Mouse (Mus musculus) left cerebral cortex, adult 2 months (tissue): ENCODE results near the gene Msi2. TPM values are rescaled to one million over a fixed set of nuclear protein-coding genes. Genes with fewer than 3 reads are reported as not detected.

Experiments used
- DNase-seq, 2 experiments: peaks; one replicate each; pipeline ENCODE4 v3.0.0; 2021 to 2022; ENCODE audit warnings: low spot score in 2 of 2, mixed read lengths in 1 of 2; ENCODE audit errors: extremely low spot score in 1 of 2
- H3K27ac ChIP-seq: fragments of 200-600 bp; 2 replicates; pipeline ENCODE4 v1.8.1; 2022
- H3K4me3 ChIP-seq: fragments of 200-600 bp; 2 replicates; pipeline ENCODE4 v1.8.1; 2022
- CTCF ChIP-seq: fragments of 200-600 bp; IDR thresholded peaks from 2 replicates; pipeline ENCODE4 v1.8.1; 2022; ENCODE audit warnings: antibody characterized with exemption, mild to moderate bottlenecking, moderate library complexity
- intact Hi-C: fragments of 180-260 bp; cut with DNase I; formaldehyde crosslinking; loops from one replicate; pipeline ENCODE4 v1.15.1; 2025
- total RNA-seq, 2 experiments: library from RNA; stranded (reverse); gene quantifications; 2 replicates each; pipeline ENCODE4 v1.2.3; 2021

Gene Msi2
- total RNA-seq, 2 experiments from 2014 or later: 126 to 140 TPM

DNA sequence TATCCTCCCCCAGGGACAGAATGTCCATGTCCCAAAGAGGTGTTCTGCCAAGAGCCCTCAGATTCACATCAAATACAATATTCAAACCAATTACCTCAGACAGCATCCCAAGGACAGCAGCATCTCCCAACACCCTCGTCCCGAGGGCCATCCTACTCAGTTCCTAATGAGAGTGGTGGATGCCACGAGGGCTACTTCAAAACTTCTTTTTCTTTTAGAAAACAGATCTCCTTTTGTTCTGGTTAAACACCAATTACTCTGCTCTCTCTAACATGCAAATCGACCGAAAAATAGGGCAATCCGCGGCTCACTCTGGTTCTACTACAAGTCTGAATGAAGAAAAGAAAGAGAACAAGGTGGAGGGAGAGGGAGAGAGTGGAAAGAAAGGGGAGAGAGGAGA is 73.6 kb downstream of the Msi2 start:
- intact Hi-C loops: no loop called here
- no peak for TF ChIP-seq CTCF
- DNase-seq: no peak

DNA sequence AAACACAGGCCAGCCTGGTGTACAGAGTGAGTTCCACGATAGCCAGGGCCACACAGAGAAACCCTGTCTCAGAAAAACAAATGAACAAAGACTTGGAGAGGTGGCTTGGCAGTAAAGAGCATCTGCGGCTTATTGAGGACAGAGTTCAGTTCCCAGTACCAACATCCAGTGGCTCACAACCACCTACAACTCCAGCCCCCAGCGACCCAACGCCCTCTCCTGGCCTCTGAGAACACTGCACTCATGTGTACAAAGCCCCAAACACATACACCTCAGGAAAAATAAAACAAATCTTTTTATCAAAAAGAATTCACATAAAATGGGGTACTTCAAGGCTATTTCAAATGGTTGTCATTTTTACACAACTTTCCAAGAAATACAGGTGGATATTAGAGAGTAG is 78.5 kb downstream of the Msi2 start:
- intact Hi-C loops: no loop called here
- DNase-seq: no peak
- Histone ChIP-seq H3K4me3 (no peak overlapping the region), H3K27ac (no peak overlapping the region)
- TF ChIP-seq CTCF: peak; percentile 14

More for the DNA sequence above, 73.6 kb downstream of the Msi2 start:
- no peak overlapping the region for H3K4me3 ChIP-seq
- H3K27ac ChIP-seq: peak overlapping the region; percentile 61

- no peak for TF ChIP-seq CTCF
- intact Hi-C loops: no loop called here
- H3K4me3 ChIP-seq: no peak overlapping the region
- DNase-seq: no peak
- 0 out of 2 replicates have a peak overlapping the region, but pooled peaks have one; percentile 13 for H3K27ac ChIP-seq
Observed at GRCm38 (mm10) chr11:88638936-88639542, 79.3 kb downstream of the Msi2 start.

GRCm38 (mm10) chr11:88638254-88638653 is 80.1 kb downstream of the Msi2 start:
- no peak for TF ChIP-seq CTCF
- intact Hi-C loops: no loop called here
- H3K4me3 ChIP-seq: no peak overlapping the region
- H3K27ac ChIP-seq: no peak overlapping the region
- no peak for DNase-seq

DNA sequence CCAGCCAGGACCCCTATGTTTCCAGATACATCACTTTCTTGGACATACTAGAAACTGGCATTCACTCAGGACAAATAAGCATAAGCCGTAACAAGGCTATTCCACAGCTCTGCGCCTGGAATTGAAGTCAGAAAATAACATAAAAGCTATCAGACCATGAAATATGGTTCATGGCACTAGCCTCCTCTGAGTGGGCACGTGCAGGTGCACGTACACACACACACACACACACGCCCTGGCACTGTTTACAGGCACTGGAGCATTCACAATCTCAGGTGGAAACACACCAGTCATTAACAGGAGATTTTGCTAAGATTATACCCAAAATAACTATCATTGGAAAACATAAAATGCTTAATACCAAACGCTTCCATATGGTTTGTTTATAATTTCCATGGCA is 81.4 kb downstream of the Msi2 start:
- intact Hi-C loops: no loop called here
- Histone ChIP-seq H3K4me3 (no peak overlapping the region), H3K27ac (no peak overlapping the region)
- DNase-seq: no peak
- no peak for TF ChIP-seq CTCF

DNA sequence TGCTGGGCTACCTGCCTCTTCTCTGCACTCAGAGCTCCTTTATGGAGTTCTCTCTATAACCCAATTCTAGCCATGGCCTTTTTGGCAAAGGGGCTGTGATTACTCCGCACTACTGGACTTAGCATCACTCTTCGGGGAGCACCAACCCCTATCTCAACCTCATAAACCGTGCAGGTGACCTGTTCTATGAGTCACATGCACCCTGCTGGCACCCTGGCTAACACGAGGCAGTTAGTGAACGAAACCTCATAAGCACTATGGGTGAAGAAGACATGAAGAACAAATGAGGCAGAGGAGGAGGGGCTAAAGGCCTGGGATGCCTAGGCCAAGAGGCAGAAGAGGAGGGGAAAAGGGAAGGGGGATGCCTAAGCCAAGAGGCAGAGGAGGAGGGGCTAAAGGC is 82.0 kb downstream of the Msi2 start:
- DNase-seq: no peak
- no peak overlapping the region for H3K27ac ChIP-seq
- no peak for TF ChIP-seq CTCF
- no peak overlapping the region for H3K4me3 ChIP-seq
- intact Hi-C loops: no loop called here

GRCm38 (mm10) chr11:88634627-88635026 is 83.7 kb downstream of the Msi2 start:
- no peak overlapping the region; the same call in 1 of the 2 replicates for H3K27ac ChIP-seq
- DNase-seq: no peak
- H3K4me3 ChIP-seq: no peak overlapping the region
- TF ChIP-seq CTCF: no peak
- intact Hi-C loops: no loop called here

DNA sequence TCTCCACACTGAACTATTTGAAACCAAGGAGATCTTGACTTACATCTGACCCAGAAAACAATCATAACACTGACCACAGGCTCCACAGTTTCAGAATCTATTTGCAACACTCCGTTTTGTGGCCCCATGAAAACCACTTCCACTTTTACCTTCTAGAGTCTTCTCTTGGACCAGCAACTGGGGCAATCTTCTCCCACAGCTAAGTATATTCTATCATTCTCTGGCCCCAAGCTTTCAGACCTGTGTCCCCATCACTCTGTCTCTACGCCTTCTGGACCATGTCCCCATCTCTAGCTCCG is 86.4 kb downstream of the Msi2 start:
- no peak for DNase-seq
- Histone ChIP-seq H3K4me3 (no peak overlapping the region), H3K27ac (no peak overlapping the region)
- intact Hi-C loops: no loop called here
- TF ChIP-seq CTCF: no peak

DNA sequence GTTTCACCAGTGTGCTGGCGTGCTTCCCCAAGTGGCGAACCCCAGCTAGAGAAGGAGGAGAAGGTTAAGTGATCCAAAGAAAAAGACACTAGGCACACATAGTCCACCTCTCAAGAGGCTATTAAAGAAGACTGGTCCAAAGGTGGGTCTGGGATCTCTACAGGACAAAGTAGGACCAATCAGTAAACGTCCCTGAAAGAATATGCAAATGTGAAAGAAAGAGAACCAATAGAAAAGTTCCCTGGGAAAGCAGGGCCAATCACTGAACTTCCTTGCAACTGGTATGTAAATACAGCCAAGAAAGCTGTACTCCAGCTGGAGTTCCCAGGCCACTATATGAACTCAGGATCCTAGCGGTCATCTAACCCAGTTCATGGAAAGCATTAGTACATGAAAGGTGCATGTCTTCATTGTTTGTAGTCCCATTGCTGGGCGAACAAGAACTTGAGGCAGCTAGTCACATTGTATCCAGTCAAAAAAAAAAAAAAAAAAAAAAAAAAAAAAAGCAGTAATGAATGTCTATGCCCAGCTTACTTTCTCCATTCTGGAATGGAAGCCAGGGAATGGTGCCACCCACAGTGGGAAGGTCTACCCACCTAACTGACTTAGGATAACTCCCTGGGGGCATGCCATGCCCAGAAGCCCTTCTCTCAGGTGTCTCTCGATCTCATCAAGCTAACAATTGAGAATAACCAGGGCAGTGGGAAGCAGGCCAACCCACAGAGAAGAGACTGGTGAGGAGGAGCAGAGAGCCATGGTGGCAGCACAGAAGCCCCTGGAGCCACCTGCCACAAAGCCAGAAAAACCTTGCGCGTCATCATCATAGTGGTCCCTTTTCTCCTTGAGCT is 87.0 kb downstream of the Msi2 start:
- DNase-seq: no peak
- no peak for TF ChIP-seq CTCF
- no peak overlapping the region for H3K27ac ChIP-seq
- H3K4me3 ChIP-seq: no peak overlapping the region
- intact Hi-C loops: no loop called here

GRCm38 (mm10) chr11:88629619-88630018 is 88.7 kb downstream of the Msi2 start:
- DNase-seq: peak in 1 of 2 experiments; percentile 23
- H3K4me3 ChIP-seq: no peak overlapping the region
- no peak for TF ChIP-seq CTCF

GRCm38 (mm10) chr11:88629165-88629564 is 89.1 kb downstream of the Msi2 start:
- DNase-seq: no peak
- Histone ChIP-seq H3K27ac (peak overlapping the region; percentile 57), H3K4me3 (no peak overlapping the region)
- no peak for TF ChIP-seq CTCF
- intact Hi-C loops: no loop called here

More at GRCm38 (mm10) chr11:88629619-88630018, 88.7 kb downstream of the Msi2 start:
- intact Hi-C loops: no loop called here
- peak overlapping the region; percentile 57 for H3K27ac ChIP-seq

DNA sequence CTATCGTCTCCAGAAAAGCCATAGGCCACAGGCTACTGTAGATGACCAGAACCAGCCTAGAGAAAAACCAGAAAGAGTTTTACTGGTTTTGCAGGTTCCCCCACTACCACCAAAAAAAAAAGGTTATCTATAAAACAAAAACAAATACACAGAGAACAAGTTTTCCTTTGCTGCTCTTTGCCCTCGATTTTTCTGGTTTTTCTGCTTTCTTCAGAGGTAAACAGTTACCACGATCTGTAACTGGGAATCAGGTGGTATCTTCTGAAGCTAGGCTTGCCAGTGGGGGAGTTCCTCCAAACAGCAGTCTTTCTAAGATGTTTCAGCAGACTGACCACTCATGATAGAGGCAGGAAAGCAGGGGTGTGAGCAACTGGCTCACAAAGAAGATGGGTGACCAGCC is 89.6 kb downstream of the Msi2 start:
- Histone ChIP-seq H3K27ac (peak overlapping the region; percentile 57; the same call in 1 of the 2 replicates), H3K4me3 (no peak overlapping the region)
- no peak for TF ChIP-seq CTCF
- intact Hi-C loops: no loop called here
- DNase-seq: no peak

DNA sequence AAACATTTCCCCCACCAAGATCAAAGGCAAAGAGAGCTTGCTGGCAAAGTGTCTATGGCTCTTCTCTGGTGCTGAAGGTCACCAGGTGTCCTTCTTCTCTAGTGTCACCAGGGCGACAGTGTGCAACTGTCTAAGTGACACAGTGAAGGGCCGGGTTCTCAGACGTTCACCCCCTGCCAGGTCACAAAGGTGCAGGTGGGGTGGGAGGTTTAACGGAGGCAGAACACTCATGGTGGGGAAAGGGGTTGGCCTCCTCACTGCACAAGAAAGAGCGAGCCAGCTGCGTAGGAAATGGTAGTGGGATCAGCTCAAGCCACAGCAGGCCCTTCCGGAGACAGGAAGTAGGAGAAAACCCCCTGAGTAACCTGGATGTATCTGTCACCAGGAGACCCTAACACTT is 91.0 kb downstream of the Msi2 start:
- intact Hi-C loops: no loop called here
- TF ChIP-seq CTCF: no peak
- DNase-seq: no peak
- Histone ChIP-seq H3K27ac (peak overlapping the region; percentile 50), H3K4me3 (no peak overlapping the region)
